Mouse (Mus musculus) brain, adult 2 months (tissue): ENCODE measurements around the gene Qars.

Source experiments
- DNase-seq: peaks from one replicate; pipeline ENCODE4 v3.0.0; 2011; ENCODE audit warnings: low read depth, low spot score

The Qars gene

GRCm38 (mm10) chr9:108530954-108531353 lies 23.4 kb downstream of the Qars start:
- DNase-seq, result no peak

GRCm38 (mm10) chr9:108531496-108531895 lies 24.0 kb downstream of the Qars start:
- no peak for DNase-seq

GRCm38 (mm10) chr9:108540846-108541245 lies 33.3 kb downstream of the Qars start:
- no peak for DNase-seq

GRCm38 (mm10) chr9:108545986-108546385 lies 38.5 kb downstream of the Qars start:
- peak; percentile 25 for DNase-seq

- no peak for DNase-seq
Observed at GRCm38 (mm10) chr9:108546875-108547274, 39.4 kb downstream of the Qars start.

- no peak for DNase-seq
Observed at GRCm38 (mm10) chr9:108559169-108559568, 51.7 kb downstream of the Qars start.

- peak; percentile 99 for DNase-seq
Observed at GRCm38 (mm10) chr9:108560227-108560841, 52.8 kb downstream of the Qars start, which contains the start of gene Impdh2. Impdh2 (plus strand) TSS chr9:108560286.

GRCm38 (mm10) chr9:108563671-108564070 lies 56.2 kb downstream of the Qars start:
- DNase-seq, result no peak

GRCm38 (mm10) chr9:108564131-108564530 lies 56.6 kb downstream of the Qars start:
- DNase-seq, result no peak
